20 mouse cellular contexts compared by ENCODE assay signal in the genomic region with DNA sequence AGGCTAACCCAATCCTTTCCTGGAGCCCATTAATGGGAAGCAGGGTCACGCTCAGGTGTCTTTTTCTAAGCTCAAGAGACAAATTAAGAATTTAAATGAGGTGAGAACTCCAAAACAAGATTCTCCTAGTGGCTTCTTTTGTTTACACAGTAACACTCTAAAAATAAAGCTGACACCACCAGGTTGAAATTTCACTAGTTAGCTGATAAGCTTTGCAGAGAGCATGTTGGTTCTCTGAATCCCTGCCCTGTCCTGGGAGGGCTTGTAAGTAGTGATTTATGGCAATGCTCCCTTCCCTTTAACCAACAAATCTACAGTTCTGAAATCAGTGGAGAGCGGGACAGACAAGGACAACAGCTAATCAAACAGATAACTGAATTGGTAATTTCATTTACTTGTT.
"Had no signal": no experiment of that assay in that cellular context is flagged by ENCODE, and none has a peak within 500 bp of the region (broad histone marks: within the 10 kb centered on the region; RNA-seq: fewer than 3 reads in every experiment).

No protein-coding gene starts in this region.

- H3K27me3 ChIP-seq: liver, embryonic 12.5 days; liver, embryonic 15.5 days; lung, embryonic 15.5 days; megakaryocyte, embryonic 14.5 days; midbrain, embryonic 12.5 days; neural tube, embryonic 13.5 days had no signal

- H3K27ac ChIP-seq: limb, embryonic 10.5 days; limb, embryonic 13.5 days; liver, embryonic 12.5 days; liver, embryonic 15.5 days; lung, embryonic 15.5 days; midbrain, embryonic 12.5 days; neural tube, embryonic 13.5 days had no signal

- H3K4me1 ChIP-seq: limb, embryonic 10.5 days; liver, embryonic 12.5 days; liver, embryonic 15.5 days; lung, embryonic 15.5 days; megakaryocyte, embryonic 14.5 days had no signal

- H3K4me3 ChIP-seq: limb, embryonic 10.5 days; limb, embryonic 13.5 days; liver, embryonic 12.5 days; liver, embryonic 15.5 days; lung, embryonic 15.5 days; megakaryocyte, embryonic 14.5 days; midbrain, embryonic 12.5 days; myocyte; neural tube, embryonic 13.5 days had no signal

- H3K9me3 ChIP-seq: limb, embryonic 10.5 days; limb, embryonic 13.5 days; liver, embryonic 12.5 days; liver, embryonic 15.5 days; lung, embryonic 15.5 days; megakaryocyte, embryonic 14.5 days; midbrain, embryonic 12.5 days; neural tube, embryonic 13.5 days had no signal

- H3K9ac ChIP-seq: limb, embryonic 13.5 days; liver, embryonic 12.5 days; liver, embryonic 15.5 days; lung, embryonic 15.5 days; midbrain, embryonic 12.5 days; neural tube, embryonic 13.5 days had no signal

- DNase-seq: kidney, adult 9 months; kidney, postnatal 14 days; kidney, postnatal 4 days; liver; lung, adult 18-20 months; lung, postnatal 10 days; lung, postnatal 36 days; retina, postnatal 1 day; thymus, adult 18-20 months; thymus, postnatal 36 days had no signal

- H3K4me2 ChIP-seq: limb, embryonic 13.5 days; liver, embryonic 12.5 days; liver, embryonic 15.5 days; lung, embryonic 15.5 days; midbrain, embryonic 12.5 days; neural tube, embryonic 13.5 days had no signal

- H3K36me3 ChIP-seq: limb, embryonic 10.5 days; limb, embryonic 13.5 days; liver, embryonic 12.5 days; liver, embryonic 15.5 days; lung, embryonic 15.5 days; midbrain, embryonic 12.5 days; neural tube, embryonic 13.5 days had no signal

- ATAC-seq: liver, embryonic 12.5 days; midbrain, embryonic 16.5 days had no signal
